Mouse (Mus musculus) ES-E14 (cell line): ENCODE measurements around the gene Fras1. TPM values are rescaled to one million over a fixed set of nuclear protein-coding genes. Genes with fewer than 3 reads are reported as not detected.

Source experiments
- DNase-seq: peaks from one replicate; pipeline ENCODE4 v3.0.0-alpha.2; 2013; ENCODE audit warnings: low read depth, low spot score
- H3K27ac ChIP-seq: 2 replicates; pipeline ENCODE4 v1.5.1; 2012; ENCODE audit warnings: low read depth, mild to moderate bottlenecking, low read length, moderate library complexity, mixed read lengths; ENCODE audit not compliant: poor library complexity, insufficient read depth, severe bottlenecking
- H3K36me3 ChIP-seq: 2 replicates; pipeline ENCODE4 v1.6.1; 2012; ENCODE audit warnings: mild to moderate bottlenecking, low read length, moderate library complexity, mixed read lengths; ENCODE audit not compliant: control insufficient read depth, poor library complexity, insufficient read depth, severe bottlenecking
- H3K4me1 ChIP-seq, 2 experiments: fragments of 150-350 bp in 1 of 2; sonication (generic) in 1 of 2; 2 replicates each; pipeline ENCODE4 v1.6.1; 2012; ENCODE audit warnings: low read length in 2 of 2, mild to moderate bottlenecking in 1 of 2, mixed read lengths in 1 of 2; ENCODE audit not compliant: control insufficient read depth in 2 of 2, insufficient read depth in 2 of 2, poor library complexity in 1 of 2
- H3K4me3 ChIP-seq, 2 experiments: fragments of 150-350 bp in 1 of 2; sonication (generic) in 1 of 2; 2 replicates each; pipeline ENCODE4 v1.5.1; 2012; ENCODE audit warnings: low read length in 2 of 2, low read depth in 1 of 2, mild to moderate bottlenecking in 1 of 2, mixed read lengths in 1 of 2; ENCODE audit not compliant: insufficient read depth in 1 of 2, poor library complexity in 1 of 2, severe bottlenecking in 1 of 2
- H3K9ac ChIP-seq: 2 replicates; pipeline ENCODE4 v1.6.1; 2012; ENCODE audit warnings: low read depth, mild to moderate bottlenecking, low read length, mixed read lengths; ENCODE audit not compliant: poor library complexity, insufficient read depth, severe bottlenecking
- H3K9me3 ChIP-seq: fragments of 150-350 bp; sonication (generic); 2 replicates; pipeline ENCODE4 v1.6.1; 2012; ENCODE audit warnings: low read depth, mild to moderate bottlenecking, low read length; ENCODE audit not compliant: control insufficient read depth, insufficient read depth
- CHD2 ChIP-seq: IDR thresholded peaks from 2 replicates; pipeline ENCODE4 v1.6.1; 2014; ENCODE audit warnings: mild to moderate bottlenecking, low read depth, low read length, inconsistent platforms
- HCFC1 ChIP-seq: IDR thresholded peaks from 2 replicates; pipeline ENCODE4 v1.6.1; 2012; ENCODE audit warnings: low read length, inconsistent platforms, borderline replicate concordance; ENCODE audit not compliant: insufficient read depth
- MAFK ChIP-seq: IDR thresholded peaks from 2 replicates; pipeline ENCODE4 v1.6.1; 2014; ENCODE audit warnings: mild to moderate bottlenecking, low read depth, low read length, inconsistent platforms; ENCODE audit not compliant: insufficient read depth
- ZC3H11A ChIP-seq: IDR thresholded peaks from 2 replicates; pipeline ENCODE4 v1.6.1; 2012; ENCODE audit warnings: low read depth, mild to moderate bottlenecking, inconsistent platforms, low read length, borderline replicate concordance
- ZNF384 ChIP-seq: IDR thresholded peaks from 2 replicates; pipeline ENCODE4 v1.6.1; 2012; ENCODE audit warnings: low read depth, low read length, inconsistent platforms
- in situ Hi-C, 2 experiments: fragments of 600-800 bp; cut with MboI; formaldehyde crosslinking; loops; one replicate each; pipeline ENCODE4 v1.15.1; 2025; ENCODE audit warnings: low sequenced_read_pairs in 2 of 2, inconsistent platforms in 1 of 2; ENCODE audit not compliant: unreplicated experiment in 2 of 2
- total RNA-seq: library from RNA; depleted of rRNA; stranded (reverse); fragments of 300-350 nt; gene quantifications from 2 replicates; pipeline ENCODE4 v1.2.3, GENCODE M21; 2012

The Fras1 gene
- total RNA-seq, 1 experiment = 1.6 TPM

- in situ Hi-C loops = no loop called here
- TF ChIP-seq HCFC1 (no peak), MAFK (no peak), ZNF384 (no peak), CHD2 (no peak), ZC3H11A (no peak)
- no peaks in the 10 kb centered on the region for H3K9me3 ChIP-seq
Measured at GRCm38 (mm10) chr5:96515860-96516311, 142.1 kb downstream of the Fras1 start.

GRCm38 (mm10) chr5:96516329-96516728 is 142.6 kb downstream of the Fras1 start:
- no peaks in the 10 kb centered on the region for H3K36me3 ChIP-seq
- DNase-seq = no peak
- H3K9ac ChIP-seq = no peak overlapping the region
- H3K9me3 ChIP-seq = no peaks in the 10 kb centered on the region
- TF ChIP-seq ZNF384 (no peak), ZC3H11A (no peak), MAFK (no peak), HCFC1 (no peak), CHD2 (no peak)
- in situ Hi-C loops = no loop called here
- H3K4me3 ChIP-seq = no peak overlapping the region
- no peak overlapping the region for H3K27ac ChIP-seq
- H3K4me1 ChIP-seq = no peaks in the 10 kb centered on the region

More at GRCm38 (mm10) chr5:96515860-96516311, 142.1 kb downstream of the Fras1 start:
- no peaks in the 10 kb centered on the region for H3K4me1 ChIP-seq
- H3K36me3 ChIP-seq = no peaks in the 10 kb centered on the region
- H3K4me3 ChIP-seq = no peak overlapping the region
- H3K9ac ChIP-seq = no peak overlapping the region
- no peak overlapping the region for H3K27ac ChIP-seq
- DNase-seq = no peak

- Histone ChIP-seq H3K9ac (no peak overlapping the region), H3K27ac (no peak overlapping the region), H3K36me3 (no peaks in the 10 kb centered on the region), H3K9me3 (no peaks in the 10 kb centered on the region), H3K4me3 (no peak overlapping the region), H3K4me1 (no peaks in the 10 kb centered on the region)
- in situ Hi-C loops = no loop called here
- no peak for DNase-seq
- TF ChIP-seq ZC3H11A (no peak), ZNF384 (no peak), HCFC1 (no peak), CHD2 (no peak), MAFK (no peak)
Measured at GRCm38 (mm10) chr5:96521541-96521940, 147.8 kb downstream of the Fras1 start.

GRCm38 (mm10) chr5:96522909-96523409 is 149.2 kb downstream of the Fras1 start:
- Histone ChIP-seq H3K36me3 (no peaks in the 10 kb centered on the region), H3K27ac (no peak overlapping the region), H3K9ac (no peak overlapping the region), H3K4me1 (no peaks in the 10 kb centered on the region), H3K9me3 (no peaks in the 10 kb centered on the region), H3K4me3 (no peak overlapping the region)
- in situ Hi-C loops = no loop called here
- TF ChIP-seq ZNF384 (no peak), CHD2 (no peak), HCFC1 (no peak), ZC3H11A (no peak), MAFK (no peak)
- no peak for DNase-seq

- in situ Hi-C loops = no loop called here
- no peak for TF ChIP-seq MAFK
- no peak for TF ChIP-seq CHD2
- TF ChIP-seq HCFC1 = no peak
- no peaks in the 10 kb centered on the region for H3K36me3 ChIP-seq
- H3K9me3 ChIP-seq = no peaks in the 10 kb centered on the region
- H3K4me1 ChIP-seq = no peaks in the 10 kb centered on the region
- H3K4me3 ChIP-seq = no peak overlapping the region
- H3K27ac ChIP-seq = no peak overlapping the region
- H3K9ac ChIP-seq = no peak overlapping the region
- no peak for DNase-seq
Measured at GRCm38 (mm10) chr5:96528296-96528695, 154.5 kb downstream of the Fras1 start.
